Mouse (Mus musculus) spleen, adult 2 months (tissue): ENCODE results near the gene Pla2g1b.

Experiments
- CTCF ChIP-seq: fragments of 200-500 bp; IDR thresholded peaks from 2 replicates; pipeline ENCODE4 v1.5.1; 2011; ENCODE audit warnings: mild to moderate bottlenecking, inconsistent platforms; ENCODE audit not compliant: insufficient read depth, insufficient read length, insufficient replicate concordance; ENCODE audit errors: extremely low read depth
- POLR2A ChIP-seq: fragments of 200-500 bp; IDR thresholded peaks from 2 replicates; pipeline ENCODE4 v1.6.1; 2011; ENCODE audit warnings: low read depth, low read length, inconsistent platforms

DNA sequence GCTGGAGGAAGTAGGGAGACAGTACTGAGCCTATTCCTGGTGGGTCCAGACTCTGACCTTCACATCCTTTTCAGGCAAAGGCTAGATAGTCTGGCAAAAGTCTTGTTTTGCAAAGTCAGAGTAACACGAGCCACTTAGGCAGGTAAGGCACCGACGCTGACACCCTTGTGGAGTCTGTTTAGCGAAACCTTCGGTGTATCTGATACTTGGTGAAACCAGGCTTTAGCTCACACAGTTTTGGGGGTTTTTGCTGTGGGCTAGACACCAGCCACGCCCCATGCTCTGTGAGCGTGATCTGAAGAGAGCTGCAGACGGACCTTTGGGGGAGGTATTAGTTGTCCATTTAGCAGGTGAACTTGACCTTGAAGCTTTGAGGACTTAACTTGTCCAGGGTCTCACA is 32.9 kb upstream of the Pla2g1b start:
- TF ChIP-seq CTCF = no peak
- TF ChIP-seq POLR2A = no peak
